Mouse (Mus musculus) C2C12 (cell line): ENCODE measurements around the gene Tnip3.

Experiments used
- CEBPB ChIP-seq: IDR thresholded peaks from one replicate; pipeline ENCODE4 v1.6.1; 2011; ENCODE audit warnings: low read depth, mild to moderate bottlenecking, control low read depth, moderate library complexity
- CTCF ChIP-seq: IDR thresholded peaks from one replicate; pipeline ENCODE4 v1.5.1; 2011; ENCODE audit not compliant: control insufficient read depth, insufficient read depth, insufficient read length
- MAX ChIP-seq: IDR thresholded peaks from one replicate; pipeline ENCODE4 v1.6.1; 2011; ENCODE audit warnings: mild to moderate bottlenecking, control low read depth

DNA sequence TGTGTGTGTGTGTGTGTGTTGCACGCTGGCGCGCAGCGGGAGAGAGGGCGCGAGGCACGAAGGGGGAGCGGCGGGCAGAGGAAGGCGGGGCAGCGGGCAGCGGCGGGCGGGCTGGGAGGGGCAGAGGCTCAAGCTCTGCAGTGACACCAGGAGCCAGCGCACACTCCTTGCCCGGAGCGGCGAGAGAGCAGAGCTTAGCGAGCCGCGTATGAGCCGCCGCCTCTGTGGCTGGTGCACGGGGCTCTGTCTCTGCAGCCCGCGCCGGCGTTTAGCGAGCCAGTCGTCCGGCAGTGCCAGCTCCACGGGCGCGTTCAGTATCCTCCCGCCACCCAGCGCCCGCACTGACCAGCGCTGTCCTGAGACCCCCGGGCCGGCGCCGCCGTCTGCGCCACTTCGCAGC is 146.3 kb downstream of the Tnip3 start, which contains the start of gene Ndnf:
- TF ChIP-seq CTCF (no peak), MAX (no peak), CEBPB (no peak)
